Mouse (Mus musculus): ENCODE results near the gene Gbx2. TPM values are rescaled to one million over a fixed set of nuclear protein-coding genes. Genes with fewer than 3 reads are reported as not detected.
A peak's percentile ranks its signal among the peaks of the same experiment; 100 is the strongest.

The Gbx2 gene
- polyA plus RNA-seq, 1 experiment = 7.1 TPM

GRCm38 (mm10) chr1:89922883-89923641 is 7.9 kb downstream of the Gbx2 start:
- Histone ChIP-seq H3K27me3 (ENCODE audit: control insufficient read depth, insufficient read depth, low read length, poor library complexity, severe bottlenecking) (no peaks in the 10 kb centered on the region), H3K36me3 (ENCODE audit: control insufficient read depth, insufficient read depth, low read length, poor library complexity, severe bottlenecking) (peaks cover 2% of the 10 kb centered on the region; the same call in 1 of the 2 replicates), H3K27ac (ENCODE audit: insufficient read depth, low read length) (no peak overlapping the region), H3K9ac (ENCODE audit: low read depth, poor library complexity, severe bottlenecking) (peak overlapping the region; percentile 32; the same call in 1 of the 2 replicates), H3K4me1 (ENCODE audit: control insufficient read depth, insufficient read depth, low read length) (peaks cover 13% of the 10 kb centered on the region), H3K4me3 (ENCODE audit: low read depth, low read length) (peak overlapping the region; percentile 24), H3K9me3 (replicated peaks; ENCODE audit: control insufficient read depth, insufficient read depth, low read length, poor library complexity, severe bottlenecking) (no peaks in the 10 kb centered on the region)
- no peak for TF ChIP-seq CTCF (IDR thresholded peaks at IDR 0.05; ENCODE audit: low read depth, low read length)
- peak; percentile 33; the same call in 1 of the 2 replicates for TF ChIP-seq EP300 (IDR thresholded peaks at IDR 0.05; ENCODE audit: insufficient read depth, low read depth, low read length)

GRCm38 (mm10) chr1:89922282-89922681 is 8.7 kb downstream of the Gbx2 start:
- H3K4me1 ChIP-seq (ENCODE audit: control insufficient read depth, insufficient read depth, low read length) = peaks cover 13% of the 10 kb centered on the region

GRCm38 (mm10) chr1:89921806-89922205 is 9.2 kb downstream of the Gbx2 start:
- no peaks in the 10 kb centered on the region for H3K27me3 ChIP-seq (ENCODE audit: control insufficient read depth, insufficient read depth, low read length, poor library complexity, severe bottlenecking)
- H3K4me3 ChIP-seq (ENCODE audit: low read depth, low read length) = no peak overlapping the region
- H3K4me1 ChIP-seq (ENCODE audit: control insufficient read depth, insufficient read depth, low read length) = peaks cover 13% of the 10 kb centered on the region
- no peaks in the 10 kb centered on the region for H3K36me3 ChIP-seq (ENCODE audit: control insufficient read depth, insufficient read depth, low read length, poor library complexity, severe bottlenecking)
- no peaks in the 10 kb centered on the region for H3K9me3 ChIP-seq (replicated peaks; ENCODE audit: control insufficient read depth, insufficient read depth, low read length, poor library complexity, severe bottlenecking)
- TF ChIP-seq POLR2A (IDR thresholded peaks at IDR 0.05; ENCODE audit: insufficient read depth, low read length) (no peak), EP300 (IDR thresholded peaks at IDR 0.05; ENCODE audit: insufficient read depth, low read depth, low read length) (0 out of 2 replicates have a peak, but pooled peaks have one; percentile 44), CTCF (IDR thresholded peaks at IDR 0.05; ENCODE audit: low read depth, low read length) (no peak)
- H3K27ac ChIP-seq (ENCODE audit: insufficient read depth, low read length) = no peak overlapping the region
- H3K9ac ChIP-seq (ENCODE audit: low read depth, poor library complexity, severe bottlenecking) = no peak overlapping the region

More at GRCm38 (mm10) chr1:89922282-89922681, 8.7 kb downstream of the Gbx2 start:
- H3K27me3 ChIP-seq (ENCODE audit: control insufficient read depth, insufficient read depth, low read length, poor library complexity, severe bottlenecking) = no peaks in the 10 kb centered on the region
- H3K9ac ChIP-seq (ENCODE audit: low read depth, poor library complexity, severe bottlenecking) = no peak overlapping the region
- H3K4me3 ChIP-seq (ENCODE audit: low read depth, low read length) = no peak overlapping the region; the same call in 1 of the 2 replicates
- H3K9me3 ChIP-seq (replicated peaks; ENCODE audit: control insufficient read depth, insufficient read depth, low read length, poor library complexity, severe bottlenecking) = no peaks in the 10 kb centered on the region
- H3K36me3 ChIP-seq (ENCODE audit: control insufficient read depth, insufficient read depth, low read length, poor library complexity, severe bottlenecking) = no peaks in the 10 kb centered on the region
- TF ChIP-seq CTCF (IDR thresholded peaks at IDR 0.05; ENCODE audit: low read depth, low read length) (no peak), EP300 (IDR thresholded peaks at IDR 0.05; ENCODE audit: insufficient read depth, low read depth, low read length) (no peak), POLR2A (IDR thresholded peaks at IDR 0.05; ENCODE audit: insufficient read depth, low read length) (no peak)
- no peak overlapping the region for H3K27ac ChIP-seq (ENCODE audit: insufficient read depth, low read length)

GRCm38 (mm10) chr1:89919206-89919605 is 11.8 kb downstream of the Gbx2 start:
- no peaks in the 10 kb centered on the region for H3K9me3 ChIP-seq (replicated peaks; ENCODE audit: control insufficient read depth, insufficient read depth, low read length, poor library complexity, severe bottlenecking)
- H3K4me3 ChIP-seq (ENCODE audit: low read depth, low read length) = no peak overlapping the region
- H3K27me3 ChIP-seq (ENCODE audit: control insufficient read depth, insufficient read depth, low read length, poor library complexity, severe bottlenecking) = no peaks in the 10 kb centered on the region
- peaks cover 6% of the 10 kb centered on the region for H3K4me1 ChIP-seq (ENCODE audit: control insufficient read depth, insufficient read depth, low read length)
- H3K27ac ChIP-seq (ENCODE audit: insufficient read depth, low read length) = no peak overlapping the region
- no peaks in the 10 kb centered on the region for H3K36me3 ChIP-seq (ENCODE audit: control insufficient read depth, insufficient read depth, low read length, poor library complexity, severe bottlenecking)
- no peak overlapping the region for H3K9ac ChIP-seq (ENCODE audit: low read depth, poor library complexity, severe bottlenecking)
- no peak for TF ChIP-seq CTCF (IDR thresholded peaks at IDR 0.05; ENCODE audit: low read depth, low read length)
- no peak for TF ChIP-seq POLR2A (IDR thresholded peaks at IDR 0.05; ENCODE audit: insufficient read depth, low read length)

- H3K4me1 ChIP-seq (ENCODE audit: control insufficient read depth, insufficient read depth, low read length) = peaks cover 2% of the 10 kb centered on the region
- H3K9ac ChIP-seq (ENCODE audit: low read depth, poor library complexity, severe bottlenecking) = no peak overlapping the region
- no peaks in the 10 kb centered on the region for H3K36me3 ChIP-seq (ENCODE audit: control insufficient read depth, insufficient read depth, low read length, poor library complexity, severe bottlenecking)
- no peak overlapping the region for H3K27ac ChIP-seq (ENCODE audit: insufficient read depth, low read length)
- H3K27me3 ChIP-seq (ENCODE audit: control insufficient read depth, insufficient read depth, low read length, poor library complexity, severe bottlenecking) = no peaks in the 10 kb centered on the region
- TF ChIP-seq EP300 (IDR thresholded peaks at IDR 0.05; ENCODE audit: insufficient read depth, low read depth, low read length) = no peak
- no peak for TF ChIP-seq POLR2A (IDR thresholded peaks at IDR 0.05; ENCODE audit: insufficient read depth, low read length)
- TF ChIP-seq CTCF (IDR thresholded peaks at IDR 0.05; ENCODE audit: low read depth, low read length) = no peak
- H3K4me3 ChIP-seq (ENCODE audit: low read depth, low read length) = no peak overlapping the region
- no peaks in the 10 kb centered on the region for H3K9me3 ChIP-seq (replicated peaks; ENCODE audit: control insufficient read depth, insufficient read depth, low read length, poor library complexity, severe bottlenecking)
These were observed 12.9 kb downstream of the Gbx2 start for GRCm38 (mm10) chr1:89918111-89918510.

GRCm38 (mm10) chr1:89913611-89914010 is 17.4 kb downstream of the Gbx2 start:
- H3K4me1 ChIP-seq (ENCODE audit: control insufficient read depth, insufficient read depth, low read length) = peaks cover 3% of the 10 kb centered on the region
- H3K4me3 ChIP-seq (ENCODE audit: low read depth, low read length) = no peak overlapping the region
- no peaks in the 10 kb centered on the region for H3K36me3 ChIP-seq (ENCODE audit: control insufficient read depth, insufficient read depth, low read length, poor library complexity, severe bottlenecking)
- no peaks in the 10 kb centered on the region for H3K27me3 ChIP-seq (ENCODE audit: control insufficient read depth, insufficient read depth, low read length, poor library complexity, severe bottlenecking)
- no peak for TF ChIP-seq EP300 (IDR thresholded peaks at IDR 0.05; ENCODE audit: insufficient read depth, low read depth, low read length)
- no peak for TF ChIP-seq POLR2A (IDR thresholded peaks at IDR 0.05; ENCODE audit: insufficient read depth, low read length)
- no peak for TF ChIP-seq CTCF (IDR thresholded peaks at IDR 0.05; ENCODE audit: low read depth, low read length)
- H3K27ac ChIP-seq (ENCODE audit: insufficient read depth, low read length) = no peak overlapping the region
- no peak overlapping the region for H3K9ac ChIP-seq (ENCODE audit: low read depth, poor library complexity, severe bottlenecking)
- H3K9me3 ChIP-seq (replicated peaks; ENCODE audit: control insufficient read depth, insufficient read depth, low read length, poor library complexity, severe bottlenecking) = no peaks in the 10 kb centered on the region
